ENCODE assay signal across 14 mouse cellular contexts in the genomic region with DNA sequence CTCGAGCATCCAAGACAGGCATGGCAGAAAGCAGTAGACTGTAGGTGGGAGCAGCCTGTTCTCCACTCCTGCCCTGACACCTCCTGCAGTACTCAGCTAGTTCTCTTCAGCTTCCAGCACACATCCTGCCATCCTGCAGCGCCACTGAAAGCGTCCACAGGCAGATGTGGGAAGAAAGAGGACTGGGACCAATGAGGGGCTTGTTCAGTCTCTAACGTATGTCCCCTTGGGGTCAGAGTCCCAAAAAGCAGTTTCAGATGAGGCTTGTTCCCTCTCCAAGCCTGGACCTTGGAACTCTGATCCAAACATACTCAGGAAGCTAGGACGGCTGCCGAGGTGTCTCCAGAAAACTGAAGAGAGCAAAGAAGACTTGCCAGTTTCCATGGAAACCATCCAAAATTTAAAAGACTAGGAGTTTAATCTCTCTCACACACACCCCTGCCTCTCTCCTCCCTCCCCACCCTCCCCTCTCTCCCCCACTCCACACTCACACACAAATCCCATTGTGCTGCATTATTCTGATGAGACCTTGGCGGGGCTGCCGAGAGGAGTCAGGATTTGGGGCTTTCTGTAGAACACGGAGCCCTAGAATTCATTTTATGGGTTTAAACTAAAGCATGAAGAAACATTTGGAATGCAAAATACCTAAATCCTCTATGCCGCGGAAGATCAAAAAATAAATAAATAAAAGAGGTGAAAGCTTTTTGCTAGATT. TPM values are rescaled to one million over a fixed set of nuclear protein-coding genes. Genes with fewer than 3 reads are reported as not detected.
DNase-seq lines count a peak whose midpoint lies in the region; ATAC-seq and TF ChIP-seq lines count a peak whose summit lies in the region.
"Had no signal": no experiment of that assay in that cellular context is flagged by ENCODE, and none has a peak within 500 bp of the region (broad histone marks: within the 10 kb centered on the region; RNA-seq: fewer than 3 reads in every experiment).

No protein-coding gene starts in this region.

- H3K27ac ChIP-seq in layer of hippocampus, adult 2 months, result peak overlapping the region; percentile 87
- no peak overlapping the region for H3K27ac ChIP-seq in embryonic facial prominence, embryonic 13.5 days
- peak overlapping the region; percentile 66; the same call in 1 of the 2 replicates for H3K27ac ChIP-seq in hindbrain, embryonic 13.5 days
- peak overlapping the region; percentile 83 for H3K27ac ChIP-seq in midbrain, embryonic 16.5 days (ENCODE audit: low read length)
- H3K27ac ChIP-seq in limb, embryonic 10.5 days, result no peak overlapping the region
- H3K27ac ChIP-seq: kidney, postnatal 0 days; liver, embryonic 15.5 days had no signal

- H3K4me1 ChIP-seq in embryonic facial prominence, embryonic 13.5 days, result peaks cover 27% of the 10 kb centered on the region
- peaks cover 37% of the 10 kb centered on the region for H3K4me1 ChIP-seq in hindbrain, embryonic 13.5 days (replicated peaks)
- peaks cover 36% of the 10 kb centered on the region for H3K4me1 ChIP-seq in midbrain, embryonic 16.5 days (ENCODE audit: control insufficient read depth, insufficient read depth, low read length)
- peaks cover 13% of the 10 kb centered on the region for H3K4me1 ChIP-seq in limb, embryonic 10.5 days
- H3K4me1 ChIP-seq: liver, embryonic 15.5 days had no signal

- no peak overlapping the region for H3K9ac ChIP-seq in embryonic facial prominence, embryonic 13.5 days
- no peak overlapping the region for H3K9ac ChIP-seq in hindbrain, embryonic 13.5 days
- peak overlapping the region; percentile 31; the same call in 1 of the 2 replicates for H3K9ac ChIP-seq in midbrain, embryonic 16.5 days (ENCODE audit: low read depth, low read length)
- H3K9ac ChIP-seq: liver, embryonic 15.5 days had no signal

- DNase-seq in layer of hippocampus, adult 2 months (ENCODE audit: low spot score in 2 of 2), result no peak
- DNase-seq in layer of hippocampus, adult 11-12 months (ENCODE audit: low spot score), result no peak
- DNase-seq in limb, embryonic 10.5 days (ENCODE audit: low spot score), result no peak
- no peak for DNase-seq in layer of hippocampus, adult 8-10 months (ENCODE audit: low spot score in 2 of 2)
- DNase-seq: B cell, adult 2 months; cerebellum, adult 2 months; heart, postnatal 36 days; thymus, postnatal 14 days had no signal

- H3K27me3 ChIP-seq in embryonic facial prominence, embryonic 13.5 days, result no peaks in the 10 kb centered on the region
- H3K27me3 ChIP-seq in hindbrain, embryonic 13.5 days, result no peaks in the 10 kb centered on the region
- H3K27me3 ChIP-seq in midbrain, embryonic 16.5 days (ENCODE audit: control insufficient read depth, insufficient read depth, low read depth, low read length), result no peaks in the 10 kb centered on the region
- H3K27me3 ChIP-seq in limb, embryonic 10.5 days (ENCODE audit: low read depth, poor library complexity, severe bottlenecking), result no peaks in the 10 kb centered on the region
- H3K27me3 ChIP-seq: liver, embryonic 15.5 days had no signal

- no peaks in the 10 kb centered on the region for H3K9me3 ChIP-seq in embryonic facial prominence, embryonic 13.5 days
- H3K9me3 ChIP-seq in hindbrain, embryonic 13.5 days, result no peaks in the 10 kb centered on the region
- no peaks in the 10 kb centered on the region for H3K9me3 ChIP-seq in midbrain, embryonic 16.5 days (replicated peaks; ENCODE audit: control insufficient read depth, low read length, poor library complexity, severe bottlenecking)
- no peaks in the 10 kb centered on the region for H3K9me3 ChIP-seq in limb, embryonic 10.5 days (replicated peaks)
- H3K9me3 ChIP-seq: liver, embryonic 15.5 days had no signal

- no peak for TF ChIP-seq CTCF in layer of hippocampus, adult 2 months (conservative IDR thresholded peaks at IDR 0.05)

- H3K36me3 ChIP-seq in embryonic facial prominence, embryonic 13.5 days, result no peaks in the 10 kb centered on the region
- H3K36me3 ChIP-seq in hindbrain, embryonic 13.5 days, result no peaks in the 10 kb centered on the region
- H3K36me3 ChIP-seq in midbrain, embryonic 16.5 days (ENCODE audit: control insufficient read depth, insufficient read depth, low read length), result no peaks in the 10 kb centered on the region
- no peaks in the 10 kb centered on the region for H3K36me3 ChIP-seq in limb, embryonic 10.5 days
- H3K36me3 ChIP-seq: liver, embryonic 15.5 days had no signal

- no peak for ATAC-seq in embryonic facial prominence, embryonic 13.5 days (ENCODE audit: insufficient number of reproducible peaks, insufficient read depth, low FRiP score, low TSS enrichment, low read depth)
- ATAC-seq in hindbrain, embryonic 13.5 days (ENCODE audit: low FRiP score), result no peak
- peak; percentile 90 for ATAC-seq in midbrain, embryonic 16.5 days
- ATAC-seq in granulocyte monocyte progenitor cell, adult 5-6 weeks (replicated peaks; ENCODE audit: poor library complexity, severe bottlenecking), result no peak

- peak overlapping the region; percentile 8; the same call in 1 of the 2 replicates for H3K4me3 ChIP-seq in layer of hippocampus, adult 2 months
- H3K4me3 ChIP-seq in embryonic facial prominence, embryonic 13.5 days, result no peak overlapping the region
- no peak overlapping the region for H3K4me3 ChIP-seq in hindbrain, embryonic 13.5 days
- H3K4me3 ChIP-seq in midbrain, embryonic 16.5 days (ENCODE audit: low read depth, low read length), result peak overlapping the region; percentile 26
- H3K4me3 ChIP-seq in limb, embryonic 10.5 days, result no peak overlapping the region
- H3K4me3 ChIP-seq: liver, embryonic 15.5 days had no signal

- 36% methylated on average over 11 of the region's 11 CpGs for WGBS in embryonic facial prominence, embryonic 13.5 days
- WGBS in hindbrain, embryonic 13.5 days, result 29% methylated on average over 11 of the region's 11 CpGs
- WGBS in midbrain, embryonic 16.5 days, result 5% methylated on average over 11 of the region's 11 CpGs
- WGBS in limb, embryonic 10.5 days, result 62% methylated on average over 11 of the region's 11 CpGs

- H3K4me2 ChIP-seq in embryonic facial prominence, embryonic 13.5 days, result 0 out of 2 replicates have a peak overlapping the region, but pooled peaks have one; percentile 7
- H3K4me2 ChIP-seq in hindbrain, embryonic 13.5 days, result 0 out of 2 replicates have a peak overlapping the region, but pooled peaks have one; percentile 17
- H3K4me2 ChIP-seq in midbrain, embryonic 16.5 days (ENCODE audit: low read length), result peak overlapping the region; percentile 53
- H3K4me2 ChIP-seq: liver, embryonic 15.5 days had no signal

RNA-seq across cellular contexts. Expression of a gene that starts 22.5 kb away (rescaled TPM):
- total RNA-seq in layer of hippocampus, adult 2 months (2021), result 1,000 to 10,000 TPM; 2,009 to 2,049 TPM
- polyA plus RNA-seq in embryonic facial prominence, embryonic 13.5 days (2015; fragmentation: Nextera tagmentation; extraction: Ambion mirVana), result 1,351 and 1,423 TPM in 2 replicates
- 2,269 and 2,272 TPM in 2 replicates for polyA plus RNA-seq in hindbrain, embryonic 13.5 days (2015; fragmentation: Nextera tagmentation; extraction: Ambion mirVana)
- polyA plus RNA-seq in midbrain, embryonic 16.5 days (2015; fragmentation: Nextera tagmentation; extraction: Ambion mirVana), result 2,757 and 3,016 TPM in 2 replicates
- 1,121 and 1,290 TPM in 2 replicates for polyA plus RNA-seq in limb, embryonic 10.5 days (2016; fragmentation: Nextera tagmentation; extraction: Ambion mirVana)
- total RNA-seq in granulocyte monocyte progenitor cell, adult 5-6 weeks (2014; fragmentation: Nextera tagmentation), result 154 and 167 TPM in 2 replicates
- 549 and 572 TPM in 2 replicates for total RNA-seq in granulocyte monocyte progenitor cell, adult 5-6 weeks (2017)
- 1,000 to 10,000 TPM; 1,770 to 1,934 (median 1,827) TPM for total RNA-seq in layer of hippocampus, adult 8-10 months (2022)

Comparison
In these comparisons a context has a peak if more than half of its experiments do, and no peak if none do; other contexts are left out.
1. H3K27ac ChIP-seq: peak in layer of hippocampus, adult 2 months (single experiment), hindbrain, embryonic 13.5 days (single experiment) and midbrain, embryonic 16.5 days (single experiment); none in embryonic facial prominence, embryonic 13.5 days (single experiment) and limb, embryonic 10.5 days (single experiment).
2. H3K4me3 ChIP-seq: peak in layer of hippocampus, adult 2 months (single experiment) and midbrain, embryonic 16.5 days (single experiment); none in embryonic facial prominence, embryonic 13.5 days (single experiment), hindbrain, embryonic 13.5 days (single experiment) and limb, embryonic 10.5 days (single experiment).
3. Peak in every context shown above with its lines, with median percentiles within 50 percentile points of each other: H3K4me2 ChIP-seq.